Comparison of ENCODE assay signal across 10 mouse cellular contexts in genomic region chr14:114037063-114037462, GRCm38 (mm10).
"Had no signal": no experiment of that assay in that cellular context is flagged by ENCODE, and none has a peak within 500 bp of the region (broad histone marks: within the 10 kb centered on the region; RNA-seq: fewer than 3 reads in every experiment).

No protein-coding gene starts in this region.

- H3K4me3 ChIP-seq: limb, embryonic 13.5 days; midbrain, embryonic 15.5 days had no signal

- H3K27ac ChIP-seq: limb, embryonic 13.5 days; liver, embryonic 14.5 days; midbrain, embryonic 15.5 days had no signal

- DNase-seq: kidney, adult 11 months; kidney, postnatal 14 days; layer of hippocampus, postnatal 36 days; left cerebral cortex, postnatal 4 days; lung, adult 18-20 months; thymus, adult 18-20 months; thymus, postnatal 14 days had no signal

- ATAC-seq: midbrain, embryonic 15.5 days had no signal
